Mouse (Mus musculus) lung, postnatal 14 days (tissue): ENCODE measurements at regions not wholly inside any gene's neighbourhood (a gene's known extent, or its start where the extent isn't known, plus 50 kb on each side); places are given as distances from the start of the nearest gene placed in this dataset.
"Not testable (repeated sequence)": the region's sequence is repeated elsewhere in the genome, so short reads cannot be mapped to it uniquely, and the experiment has no call there.

Source experiments
- DNase-seq: peaks from one replicate; pipeline ENCODE4 v3.0.0; 2021

DNA sequence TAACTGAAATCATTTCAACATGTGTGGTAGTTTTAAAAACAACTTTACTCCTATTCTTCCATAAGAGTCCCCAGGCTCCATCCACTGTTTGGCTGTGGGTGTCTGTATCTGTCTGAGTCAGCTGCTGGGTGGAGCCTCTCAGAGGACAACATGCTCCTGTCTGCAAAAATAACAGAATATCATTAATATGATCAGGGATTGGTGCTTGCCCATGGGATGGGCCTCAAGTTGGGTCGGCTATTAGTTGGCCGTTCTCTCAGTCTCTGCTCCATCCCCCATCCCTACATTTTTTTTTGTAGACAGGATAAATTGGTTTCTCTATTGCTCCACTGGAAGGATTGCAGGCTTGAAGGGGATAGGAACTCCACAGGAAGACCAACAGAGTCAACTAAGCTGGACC lies 108.5 kb upstream of the Fgf16 start:
- not testable (repeated sequence) for DNase-seq

GRCm38 (mm10) chrX:105670531-105670930 lies 93.5 kb upstream of the Fgf16 start:
- DNase-seq, result no peak

DNA sequence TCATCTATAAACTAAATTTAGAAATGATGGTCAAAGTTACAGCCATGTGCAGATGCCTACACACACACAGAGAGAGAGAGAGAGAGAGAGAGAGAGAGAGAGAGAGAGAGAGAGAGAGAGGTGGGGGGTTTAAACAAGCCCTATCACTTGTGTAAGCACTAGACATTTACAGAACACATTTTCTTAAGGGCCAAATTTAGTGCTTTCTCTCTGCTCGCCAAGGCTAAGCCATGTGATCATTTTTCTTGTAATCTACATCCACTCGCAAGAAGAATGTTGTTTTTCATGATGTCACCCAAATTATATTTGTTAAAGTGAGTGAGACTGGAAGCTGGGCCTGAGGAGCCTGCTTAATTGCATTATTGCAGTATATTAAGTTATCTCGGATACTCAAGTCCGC lies 92.8 kb upstream of the Fgf16 start:
- DNase-seq, result no peak

DNA sequence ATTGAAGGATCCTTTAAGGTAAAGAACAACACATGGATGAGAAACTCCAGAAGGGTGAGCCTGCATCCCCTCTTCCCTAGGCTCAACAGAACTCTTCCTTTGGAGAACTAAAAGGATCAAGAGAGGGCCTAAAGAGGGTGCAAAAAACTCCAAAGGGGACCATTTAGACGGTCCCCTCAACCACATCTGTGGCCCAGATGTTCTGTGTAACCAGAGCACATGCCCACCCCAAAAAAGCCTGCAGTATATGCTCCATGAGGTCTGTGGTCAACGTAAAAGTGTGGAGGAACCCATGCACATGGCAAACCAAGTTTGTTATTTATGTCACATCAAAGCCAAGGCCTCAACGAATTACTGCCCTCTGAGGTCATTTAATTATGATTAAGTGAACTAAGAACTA lies 89.2 kb upstream of the Fgf16 start:
- no peak for DNase-seq

DNA sequence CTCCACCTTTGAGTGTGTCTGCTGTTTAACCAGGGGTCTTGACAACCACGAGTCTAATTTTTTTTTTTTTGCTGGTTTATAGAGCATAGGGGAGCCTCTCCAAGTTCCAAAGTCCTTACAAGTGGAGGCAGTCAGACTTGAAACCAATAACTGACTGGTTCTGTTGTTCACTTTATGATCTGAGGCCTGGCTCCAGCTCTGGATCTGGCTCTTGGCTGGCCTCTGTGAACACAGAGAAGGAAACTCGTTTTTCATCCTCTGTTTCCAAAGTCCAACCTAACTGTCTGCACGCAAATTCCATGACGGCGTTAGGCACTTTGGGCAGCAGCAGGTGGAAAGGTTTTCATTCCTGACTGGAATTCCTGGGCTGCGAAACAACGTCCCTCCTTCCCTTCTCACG lies 80.4 kb upstream of the Fgf16 start:
- no peak for DNase-seq

DNA sequence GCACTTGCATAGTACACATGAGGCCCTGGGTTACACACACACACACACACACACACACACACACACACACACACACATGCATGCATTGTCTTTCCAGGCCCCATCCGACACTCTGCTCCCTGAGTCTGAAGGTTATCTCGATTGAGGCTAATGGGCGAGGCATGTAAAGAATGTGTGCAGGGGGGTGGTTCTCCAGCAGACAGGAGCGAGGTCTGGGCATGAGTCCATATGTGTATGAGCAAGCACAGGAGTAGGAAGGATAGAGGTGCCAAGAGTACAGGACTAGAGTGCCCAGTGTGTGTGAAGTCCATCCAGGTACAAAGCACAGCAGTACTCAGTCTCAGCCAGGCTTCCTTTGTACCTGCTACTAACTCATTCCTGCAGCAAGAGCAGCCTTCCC lies 79.6 kb upstream of the Fgf16 start:
- DNase-seq, result peak; percentile 7

GRCm38 (mm10) chrX:105710676-105711241 lies 53.3 kb upstream of the Fgf16 start:
- no peak for DNase-seq
